Mouse (Mus musculus) ovary, adult 18-20 months (tissue): Measurements from ENCODE around the gene Timm13.

Source experiments
- DNase-seq: peaks from one replicate; pipeline ENCODE4 v3.0.0; 2022; ENCODE audit warnings: low spot score, mixed read lengths

Gene Timm13

GRCm38 (mm10) chr10:80932700-80933420 lies 32.1 kb upstream of the Timm13 start:
- DNase-seq: no peak

- DNase-seq: no peak
Measured at GRCm38 (mm10) chr10:80932206-80932605, 31.4 kb upstream of the Timm13 start.

- no peak for DNase-seq
Measured at GRCm38 (mm10) chr10:80931695-80932094, 30.9 kb upstream of the Timm13 start.

- no peak for DNase-seq
Measured at GRCm38 (mm10) chr10:80931153-80931671, 30.4 kb upstream of the Timm13 start.

DNA sequence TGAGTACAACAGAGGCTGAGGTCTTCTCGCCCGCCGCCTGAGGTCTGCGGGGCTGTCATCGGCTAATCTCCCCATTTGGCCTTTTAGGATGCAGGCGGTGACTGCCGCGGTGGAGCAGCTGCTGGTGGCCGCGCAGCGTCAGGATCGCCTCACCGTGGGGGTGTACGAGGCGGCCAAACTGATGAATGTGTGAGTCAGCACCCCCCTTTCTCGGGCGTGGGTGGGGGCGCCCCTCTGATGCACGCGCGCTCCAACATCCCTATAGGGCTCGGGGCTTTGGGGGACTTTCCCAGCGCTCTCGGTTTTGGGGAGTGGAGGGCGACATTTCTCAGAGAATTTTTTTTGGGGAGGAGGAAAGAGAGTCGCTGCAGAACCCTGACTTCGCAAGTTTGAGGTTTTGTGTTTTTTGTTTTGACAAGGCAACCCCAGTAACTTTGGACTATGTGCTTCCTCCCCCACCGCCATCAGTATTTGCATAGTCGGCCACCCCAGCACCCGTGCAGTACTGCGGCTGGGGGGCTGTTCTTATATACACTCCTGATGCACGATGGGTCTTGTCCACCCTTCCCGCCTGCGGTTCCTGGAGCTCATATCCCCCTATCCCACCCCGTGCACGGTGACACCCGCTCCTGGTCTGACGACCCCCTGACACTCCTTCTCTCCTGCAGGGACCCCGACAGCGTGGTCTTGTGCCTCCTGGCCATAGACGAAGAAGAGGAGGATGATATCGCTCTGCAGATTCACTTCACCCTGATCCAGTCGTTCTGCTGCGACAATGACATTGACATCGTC lies 29.8 kb upstream of the Timm13 start:
- DNase-seq: no peak

GRCm38 (mm10) chr10:80929299-80930226 lies 28.8 kb upstream of the Timm13 start, which contains the start of gene Gadd45b:
Gene Gadd45b, plus strand, starts transcription at chr10:80930073.
- DNase-seq: peak; percentile 99

DNA sequence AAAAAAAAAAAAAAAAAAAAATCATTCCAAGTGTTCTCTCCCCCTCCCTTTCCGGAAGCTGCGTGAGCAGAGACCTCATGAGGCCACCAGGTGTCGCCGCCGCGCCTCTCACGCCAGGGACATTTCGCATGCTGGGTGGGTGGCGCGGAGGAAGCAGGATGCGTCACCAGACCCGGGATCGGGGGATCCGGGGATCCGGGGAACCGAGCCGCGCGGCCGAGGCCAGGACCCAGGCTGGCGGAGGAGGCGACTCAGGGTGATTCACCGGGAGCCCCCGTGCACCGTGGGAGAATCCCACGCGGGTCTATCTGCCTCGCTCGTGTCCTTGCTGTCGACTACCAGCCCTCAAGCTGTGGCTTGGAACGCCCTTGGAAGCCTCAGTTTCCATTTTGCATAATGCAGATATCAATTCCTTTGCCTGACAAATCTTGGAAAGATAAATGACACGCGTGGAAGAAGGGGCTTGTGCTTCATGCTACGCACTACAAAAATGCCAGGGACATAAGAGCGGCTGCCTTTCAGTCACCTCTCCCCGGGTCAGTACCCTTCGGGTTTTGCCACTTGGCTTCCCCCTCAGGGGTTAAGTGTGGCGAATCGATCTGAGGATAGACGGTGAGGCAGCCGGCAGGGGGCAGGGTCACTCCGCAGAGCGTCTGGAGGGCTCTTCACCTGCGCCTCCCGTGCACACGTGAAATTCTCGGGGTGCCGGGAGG lies 28.0 kb upstream of the Timm13 start:
- peak; percentile 82 for DNase-seq

- DNase-seq: no peak
Measured at GRCm38 (mm10) chr10:80925472-80925871, 24.7 kb upstream of the Timm13 start.

GRCm38 (mm10) chr10:80921923-80922322 lies 21.2 kb upstream of the Timm13 start:
- no peak for DNase-seq

DNA sequence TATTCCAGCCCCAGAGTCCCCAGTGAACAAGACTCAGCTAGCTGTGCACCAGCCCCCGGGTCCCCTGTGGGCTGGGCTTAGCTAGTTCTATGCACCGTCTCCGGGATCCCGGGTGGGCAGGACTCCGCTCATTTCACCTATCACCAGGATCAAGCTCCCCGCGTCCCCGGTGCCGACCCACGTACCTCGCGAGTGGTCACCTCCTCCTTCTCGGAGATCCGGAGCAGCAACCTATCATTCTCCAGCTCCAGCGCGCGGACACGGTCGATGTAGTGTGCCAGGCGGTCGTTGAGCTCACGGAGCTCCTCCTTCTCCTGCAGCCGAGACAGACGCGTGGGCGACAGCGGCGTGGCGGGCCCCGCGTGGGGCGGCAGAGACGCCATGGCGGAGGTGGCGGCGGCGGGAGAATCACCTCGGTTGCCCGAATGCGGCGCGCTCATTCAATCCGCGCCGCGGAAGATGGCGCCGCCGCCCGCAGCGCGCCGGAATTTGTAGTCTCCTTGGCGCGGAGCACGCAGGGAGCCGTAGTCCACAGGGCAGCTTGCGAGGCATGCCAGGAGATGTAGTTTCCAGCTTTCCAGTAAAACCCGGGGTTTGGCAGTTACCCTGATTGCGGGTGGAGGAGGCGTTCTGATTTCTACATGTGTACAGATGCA lies 17.1 kb upstream of the Timm13 start, which contains the start of gene Lmnb2:
Gene Lmnb2, minus strand, starts transcription at position 467 of the 656 bp plus-strand sequence.
- DNase-seq: peak; percentile 46

DNA sequence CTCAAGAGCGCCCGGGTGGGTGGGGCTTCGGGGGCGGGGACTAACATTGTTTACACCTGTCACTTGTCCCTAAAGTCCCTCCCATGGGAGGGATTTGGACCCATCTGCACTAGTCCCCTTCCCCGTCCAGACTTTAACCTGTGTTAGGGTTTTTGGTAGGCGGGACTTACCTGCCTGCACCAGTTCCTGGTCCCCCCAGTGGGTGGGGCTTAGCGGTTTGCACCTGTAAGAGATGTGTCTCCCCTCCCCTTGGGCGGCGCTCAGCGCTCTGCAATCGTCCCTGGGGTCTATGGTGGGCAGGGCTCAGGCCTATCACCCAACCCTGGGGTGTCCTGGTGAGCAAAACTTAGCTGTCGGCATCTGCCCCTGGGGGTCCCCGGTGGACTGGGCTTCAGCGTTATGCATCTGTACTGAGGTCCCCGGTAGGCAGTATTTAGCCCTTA lies 16.6 kb upstream of the Timm13 start:
- no peak for DNase-seq

DNA sequence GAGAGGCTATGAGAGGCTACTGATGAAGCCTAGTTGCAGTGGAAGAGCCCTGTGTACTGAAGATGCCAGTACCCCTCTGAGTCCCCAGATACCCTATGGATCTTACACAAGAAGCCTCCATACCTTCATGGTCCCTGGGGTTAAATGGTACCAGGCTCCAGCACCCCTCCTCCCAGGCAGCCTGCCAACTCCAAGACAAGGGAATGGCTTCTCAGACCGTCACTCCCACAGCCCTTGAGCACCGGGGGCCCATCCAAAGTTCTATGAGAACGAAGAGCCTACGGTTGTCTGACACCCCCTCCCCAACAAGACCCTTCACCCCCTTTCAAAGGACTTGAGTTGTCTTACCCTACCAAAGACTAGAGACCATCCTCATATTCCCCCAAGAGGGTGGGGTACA lies 15.0 kb upstream of the Timm13 start:
- DNase-seq: no peak

- no peak for DNase-seq
Measured at GRCm38 (mm10) chr10:80915260-80915659, 14.5 kb upstream of the Timm13 start.

GRCm38 (mm10) chr10:80914253-80914656 lies 13.5 kb upstream of the Timm13 start:
- DNase-seq: no peak

DNA sequence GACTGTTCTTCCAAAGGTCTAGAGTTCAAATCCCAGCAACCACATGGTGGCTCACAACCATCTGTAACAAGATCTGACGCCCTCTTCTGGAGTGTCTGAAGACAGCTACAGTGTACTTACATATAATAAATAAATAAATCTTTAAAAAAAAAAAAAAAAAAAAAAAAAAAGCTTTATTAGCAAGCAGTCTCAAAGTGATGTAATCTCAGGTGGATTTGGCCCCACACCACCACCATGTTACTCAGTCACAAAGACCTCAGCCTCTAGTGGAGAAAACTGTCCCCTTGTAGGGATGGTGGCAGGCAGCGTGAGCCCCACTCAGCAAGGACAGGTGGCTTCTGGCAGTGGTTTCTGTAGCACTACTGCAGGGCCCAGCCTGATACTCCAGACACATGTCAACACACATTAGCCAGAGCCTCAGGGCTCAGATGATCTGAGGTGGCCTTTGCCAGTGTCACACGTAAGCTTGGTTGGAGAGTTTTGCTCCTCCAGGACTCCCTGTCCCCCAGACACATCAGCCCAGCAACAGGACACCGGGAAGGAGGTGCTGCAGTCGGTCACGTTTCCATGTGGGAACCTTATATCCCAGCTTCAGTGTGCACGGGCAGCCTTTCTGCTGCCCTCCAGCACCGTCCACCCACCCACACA lies 12.7 kb upstream of the Timm13 start:
- no peak for DNase-seq

- no peak for DNase-seq
Measured at GRCm38 (mm10) chr10:80911891-80912290, 11.1 kb upstream of the Timm13 start.

DNA sequence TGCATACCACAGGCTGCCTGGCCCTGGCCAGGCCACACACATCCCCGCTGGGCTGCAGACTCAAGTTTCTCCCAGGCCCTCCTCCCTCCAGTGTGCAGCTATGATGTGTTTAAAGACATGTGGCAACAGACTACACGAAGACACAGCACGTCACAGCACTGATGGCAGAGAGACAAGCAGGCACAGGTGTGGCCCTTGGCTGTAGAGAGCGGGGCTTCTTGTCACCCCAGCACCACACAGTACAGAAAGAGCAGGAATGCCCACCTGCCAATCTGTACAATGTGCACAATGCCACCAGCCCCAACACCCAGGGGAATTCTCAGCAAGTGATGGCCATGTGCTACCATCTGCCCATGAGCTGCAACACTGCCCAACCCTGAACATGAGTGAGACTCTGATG lies 10.6 kb upstream of the Timm13 start:
- DNase-seq: no peak

- DNase-seq: no peak
Measured at GRCm38 (mm10) chr10:80909375-80910162, 8.8 kb upstream of the Timm13 start.

DNA sequence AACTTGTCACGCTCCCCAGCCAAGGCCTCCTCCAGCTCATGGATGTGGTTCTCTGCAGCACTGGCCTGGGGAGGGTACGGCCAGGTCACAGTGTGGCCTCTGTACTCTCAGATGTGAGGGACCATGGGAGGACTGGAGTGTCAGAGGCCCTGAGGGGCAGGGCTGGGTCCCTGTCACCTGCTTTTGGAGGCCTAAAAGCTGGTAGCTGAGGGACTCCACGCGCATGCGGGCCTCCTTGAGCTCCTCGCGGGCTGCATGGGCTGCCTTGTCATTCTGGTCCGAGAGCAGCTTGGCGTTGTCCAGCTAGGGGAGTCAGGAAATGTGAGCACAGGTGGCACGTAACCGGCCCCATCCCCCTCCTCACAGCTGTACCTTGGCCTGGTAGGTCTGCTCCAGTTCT lies 3.9 kb upstream of the Timm13 start:
- no peak for DNase-seq
